Comparison of ENCODE assay signal across 8 mouse cellular contexts in genomic region chr19:3574593-3575094, GRCm38 (mm10). TPM values are rescaled to one million over a fixed set of nuclear protein-coding genes. Genes with fewer than 3 reads are reported as not detected.
DNase-seq lines count a peak whose midpoint lies in the region; ATAC-seq and TF ChIP-seq lines count a peak whose summit lies in the region.

No protein-coding gene starts in this region.

- no peak for DNase-seq in heart, postnatal 14 days
- DNase-seq in MEL (ENCODE audit: low read depth, low spot score), result peak; percentile 54
- DNase-seq in hindbrain, embryonic 10.5 days (ENCODE audit: low spot score), result no peak
- DNase-seq in liver, postnatal 0 days, result no peak
- DNase-seq in urinary bladder, postnatal 10 days (ENCODE audit: low spot score), result no peak
- DNase-seq in adrenal gland, postnatal 25 days, result no peak

- H3K4me2 ChIP-seq in heart, embryonic 14.5 days (ENCODE audit: low read length), result peak overlapping the region; percentile 70
- peak overlapping the region; percentile 82 for H3K4me2 ChIP-seq in liver, postnatal 0 days (ENCODE audit: low read depth, low read length)

- H3K9me3 ChIP-seq in heart, embryonic 14.5 days (ENCODE audit: control insufficient read depth, low read length), result no peaks in the 10 kb centered on the region
- H3K9me3 ChIP-seq in MEL (replicated peaks; ENCODE audit: insufficient read depth, low read length), result no peaks in the 10 kb centered on the region
- H3K9me3 ChIP-seq in hindbrain, embryonic 10.5 days, result no peaks in the 10 kb centered on the region
- no peaks in the 10 kb centered on the region for H3K9me3 ChIP-seq in liver, postnatal 0 days (ENCODE audit: low read length)

- intact Hi-C loops in heart, postnatal 14 days (cut with DNase I), result loop anchor here (5.0 to 10.0 kb wide), 2 partner anchors 47 to 250 kb away; partner anchors contain the start of gene Cpt1a

- no peaks in the 10 kb centered on the region for H3K36me3 ChIP-seq in heart, embryonic 14.5 days (ENCODE audit: control insufficient read depth, insufficient read depth, low read length)
- peaks cover 0 to 17% of the 10 kb centered on the region in 2 experiments; a peak in 2 of 4 replicates for H3K36me3 ChIP-seq in MEL (ENCODE audit: control insufficient read depth in 1 of 2, insufficient read depth in 2 of 2, low read length in 2 of 2)
- H3K36me3 ChIP-seq in hindbrain, embryonic 10.5 days, result peaks cover 13% of the 10 kb centered on the region
- H3K36me3 ChIP-seq in liver, postnatal 0 days (replicated peaks; ENCODE audit: insufficient read depth, low read length), result no peaks in the 10 kb centered on the region

- H3K9ac ChIP-seq in heart, embryonic 14.5 days (ENCODE audit: low read length), result peak overlapping the region; percentile 81
- peak overlapping the region; percentile 96 for H3K9ac ChIP-seq in MEL (ENCODE audit: control insufficient read depth, low read depth, low read length, poor library complexity, severe bottlenecking)
- peak overlapping the region; percentile 94 for H3K9ac ChIP-seq in liver, postnatal 0 days (replicated peaks)

- no peaks in the 10 kb centered on the region for H3K27me3 ChIP-seq in heart, embryonic 14.5 days (ENCODE audit: control insufficient read depth, insufficient read depth, low read length)
- H3K27me3 ChIP-seq in MEL (ENCODE audit: control insufficient read depth in 1 of 2, insufficient read depth in 2 of 2, low read length in 2 of 2), result no peaks in the 10 kb centered on the region
- H3K27me3 ChIP-seq in hindbrain, embryonic 10.5 days (ENCODE audit: insufficient read depth, poor library complexity, severe bottlenecking), result no peaks in the 10 kb centered on the region
- H3K27me3 ChIP-seq in liver, postnatal 0 days (ENCODE audit: insufficient read depth, low read length), result no peaks in the 10 kb centered on the region

- no peak for TF ChIP-seq EP300 in MEL (IDR thresholded peaks at IDR 0.05; ENCODE audit: low read depth in 1 of 2, low read length in 2 of 2)
- TF ChIP-seq EP300 in liver, postnatal 0 days (IDR thresholded peaks at IDR 0.05; ENCODE audit: low read depth), result no peak

- peak overlapping the region; percentile 92 to 96 for H3K27ac ChIP-seq in heart, embryonic 14.5 days (replicated peaks in 1 of 2; ENCODE audit: control insufficient read depth in 1 of 2, insufficient read depth in 1 of 2, low read depth in 2 of 2, low read length in 2 of 2)
- no peak overlapping the region for H3K27ac ChIP-seq in MEL (ENCODE audit: control insufficient read depth, low read depth, low read length)
- H3K27ac ChIP-seq in hindbrain, embryonic 10.5 days, result peak overlapping the region; percentile 99
- peak overlapping the region; percentile 95 for H3K27ac ChIP-seq in liver, postnatal 0 days (ENCODE audit: low read depth)

- peaks cover 18 to 43% of the 10 kb centered on the region in 2 experiments for H3K4me1 ChIP-seq in heart, embryonic 14.5 days (ENCODE audit: control insufficient read depth in 2 of 2, insufficient read depth in 2 of 2, low read length in 2 of 2)
- H3K4me1 ChIP-seq in MEL (ENCODE audit: control insufficient read depth in 1 of 2, insufficient read depth in 2 of 2, low read length in 2 of 2), result peaks cover 4 to 14% of the 10 kb centered on the region in 2 experiments
- H3K4me1 ChIP-seq in hindbrain, embryonic 10.5 days (replicated peaks), result peaks cover 28% of the 10 kb centered on the region
- H3K4me1 ChIP-seq in liver, postnatal 0 days (ENCODE audit: insufficient read depth), result peaks cover 37% of the 10 kb centered on the region

- H3K4me3 ChIP-seq in heart, embryonic 14.5 days (ENCODE audit: control insufficient read depth in 1 of 2, insufficient read depth in 1 of 2, low read depth in 1 of 2, low read length in 2 of 2), result peak overlapping the region; percentile 64 to 82
- peak overlapping the region; percentile 64 to 86 for H3K4me3 ChIP-seq in MEL (ENCODE audit: control insufficient read depth in 1 of 2, insufficient read depth in 1 of 2, low read depth in 2 of 2, low read length in 2 of 2)
- H3K4me3 ChIP-seq in hindbrain, embryonic 10.5 days, result peak overlapping the region; percentile 91
- peak overlapping the region; percentile 92 for H3K4me3 ChIP-seq in liver, postnatal 0 days (ENCODE audit: low read depth, low read length)

- TF ChIP-seq POLR2A in MEL (IDR thresholded peaks at IDR 0.05; ENCODE audit: control insufficient read depth in 1 of 2, insufficient read depth in 1 of 2, low read depth in 1 of 2, low read length in 2 of 2, poor library complexity in 1 of 2), result no peak

- TF ChIP-seq CTCF in MEL (IDR thresholded peaks at IDR 0.05 in 2 of 3, conservative IDR thresholded peaks at IDR 0.05 in 1 of 3; ENCODE audit: control insufficient read depth in 1 of 3, insufficient read depth in 1 of 3, low read depth in 2 of 3, low read length in 3 of 3, poor library complexity in 1 of 3, severe bottlenecking in 1 of 3), result no peak
- TF ChIP-seq CTCF in liver, postnatal 0 days (IDR thresholded peaks at IDR 0.05; ENCODE audit: low read depth), result no peak

- H3K79me2 ChIP-seq in MEL (ENCODE audit: control insufficient read depth, insufficient read depth, low read length, poor library complexity), result peaks cover 50% of the 10 kb centered on the region

- TF ChIP-seq RAD21 in MEL (IDR thresholded peaks at IDR 0.05; ENCODE audit: low read depth, low read length), result no peak

- ATAC-seq in heart, embryonic 14.5 days (ENCODE audit: insufficient number of reproducible peaks, insufficient read depth, low FRiP score, low read depth), result no peak
- ATAC-seq in liver, postnatal 0 days, result no peak
- ATAC-seq in granulocyte monocyte progenitor cell, adult 5-6 weeks (replicated peaks; ENCODE audit: poor library complexity, severe bottlenecking), result no peak

- WGBS in heart, embryonic 14.5 days, result 3% methylated on average over 9 of the region's 9 CpGs
- WGBS in hindbrain, embryonic 10.5 days, result 5% methylated on average over 9 of the region's 9 CpGs
- WGBS in liver, postnatal 0 days (ENCODE audit: insufficient replicate concordance), result 3% methylated on average over 9 of the region's 9 CpGs

TF ChIP-seq in MEL, 35 proteins besides CTCF, POLR2A, EP300 and RAD21:
- TF ChIP-seq ZNF384 (IDR thresholded peaks at IDR 0.05; ENCODE audit: low read depth, low read length) (no peak), GABPA (IDR thresholded peaks at IDR 0.05; ENCODE audit: low read depth, low read length) (no peak), RCOR1 (IDR thresholded peaks at IDR 0.05; ENCODE audit: low read depth, low read length) (no peak), MAFK (IDR thresholded peaks at IDR 0.05; ENCODE audit: borderline replicate concordance, low read depth, low read length) (no peak), TBP (IDR thresholded peaks at IDR 0.05; ENCODE audit: low read depth, low read length) (no peak), HCFC1 (IDR thresholded peaks at IDR 0.05; ENCODE audit: low read depth, low read length) (no peak; the same call in 1 of the 2 replicates), POLR2AphosphoS5 (IDR thresholded peaks at IDR 0.05; ENCODE audit: borderline replicate concordance, low read depth, low read length) (no peak), USF1 (IDR thresholded peaks at IDR 0.05; ENCODE audit: low read depth, low read length) (no peak), TCF12 (IDR thresholded peaks at IDR 0.05; ENCODE audit: low read depth, low read length) (no peak), ZMIZ1 (IDR thresholded peaks at IDR 0.05; ENCODE audit: low read depth, low read length) (no peak), JUND (IDR thresholded peaks at IDR 0.05; ENCODE audit: low read depth, low read length) (no peak), SIN3A (IDR thresholded peaks at IDR 0.05; ENCODE audit: low read length) (peak; percentile 94), MYB (IDR thresholded peaks at IDR 0.05; ENCODE audit: low read depth, low read length) (no peak), USF2 (IDR thresholded peaks at IDR 0.05; ENCODE audit: borderline replicate concordance in 1 of 2, insufficient read depth in 1 of 2, low read depth in 1 of 2, low read length in 2 of 2) (no peak), TAL1 (IDR thresholded peaks at IDR 0.05; ENCODE audit: low read length) (no peak), ETS1 (IDR thresholded peaks at IDR 0.05; ENCODE audit: low read depth, low read length) (no peak), POLR2AphosphoS2 (IDR thresholded peaks at IDR 0.05; ENCODE audit: low read length) (no peak), NRF1 (IDR thresholded peaks at IDR 0.05; ENCODE audit: insufficient read depth, low read depth, low read length, poor library complexity, severe bottlenecking) (no peak), MAX (IDR thresholded peaks at IDR 0.05; ENCODE audit: low read length) (peak; percentile 68), CHD1 (IDR thresholded peaks at IDR 0.05; ENCODE audit: low read depth, low read length) (peak; percentile 84; the same call in 1 of the 2 replicates), ELF1 (IDR thresholded peaks at IDR 0.05; ENCODE audit: low read depth, low read length) (no peak), KAT2A (conservative IDR thresholded peaks at IDR 0.05; ENCODE audit: low read depth, low read length) (no peak; the same call in 1 of the 2 replicates), MXI1 (IDR thresholded peaks at IDR 0.05; ENCODE audit: low read depth, low read length) (peak; percentile 98), MYC (IDR thresholded peaks at IDR 0.05; ENCODE audit: low read depth, low read length) (0 out of 2 replicates have a peak, but pooled peaks have one; percentile 24)

RNA-seq across cellular contexts. Expression of gene Ppp6r3, which starts 0.9 kb away (rescaled TPM):
- polyA plus RNA-seq in heart, embryonic 14.5 days (2014; fragmentation: Nextera tagmentation; extraction: Ambion mirVana), result 55.6 and 62.2 TPM in 2 replicates
- total RNA-seq in heart, postnatal 14 days (2021), result 10 to 100 TPM; 83.3 to 85.6 TPM
- total RNA-seq in MEL (2012; rRNA removed), result 49.4 and 55.5 TPM in 2 replicates
- polyA plus RNA-seq in MEL (2012; ENCODE audit: insufficient read depth in 1 of 2, insufficient read length in 2 of 2, low read depth in 1 of 2, low replicate concordance in 2 of 2, missing spikeins in 1 of 2), result 100 to 1,000 TPM in 1 of 2 experiments, 10 to 100 TPM in 1; 70.0 to 135 TPM
- polyA plus RNA-seq in hindbrain, embryonic 10.5 days (2016; fragmentation: Nextera tagmentation; extraction: Ambion mirVana), result 64.9 and 74.2 TPM in 2 replicates
- 14.5 and 16.4 TPM in 2 replicates for polyA plus RNA-seq in liver, postnatal 0 days (2015; fragmentation: Nextera tagmentation; extraction: Ambion mirVana)
- total RNA-seq in granulocyte monocyte progenitor cell, adult 5-6 weeks (2014; fragmentation: Nextera tagmentation), result 97.5 and 97.9 TPM in 2 replicates
- total RNA-seq in granulocyte monocyte progenitor cell, adult 5-6 weeks (2017), result 106 and 114 TPM in 2 replicates
- total RNA-seq in adrenal gland, postnatal 25 days (2021), result 112 and 119 TPM in 2 replicates
